Mouse (Mus musculus) neural tube, embryonic 12.5 days (tissue): ENCODE data around the gene Pard3. TPM values are rescaled to one million over a fixed set of nuclear protein-coding genes. Genes with fewer than 3 reads are reported as not detected.
A peak's percentile ranks its signal among the peaks of the same experiment; 100 is the strongest.

Source experiments
- ATAC-seq: fragments of 200-750 bp; cut with Nextera tagmentation; 2 replicates; pipeline ENCODE4 v1.8.0; 2017; ENCODE audit warnings: low read depth, mild to moderate bottlenecking, moderate TSS enrichment, moderate library complexity; ENCODE audit not compliant: low FRiP score
- H3K27ac ChIP-seq: fragments of 300-500 bp; sonication (generic); 2 replicates; pipeline ENCODE4 v1.5.1; 2016
- H3K27me3 ChIP-seq: fragments of 300-500 bp; sonication (generic); replicated peaks from 2 replicates; pipeline ENCODE4 v1.6.1; 2016; ENCODE audit warnings: mild to moderate bottlenecking
- H3K36me3 ChIP-seq: fragments of 300-500 bp; sonication (generic); 2 replicates; pipeline ENCODE4 v1.6.1; 2016; ENCODE audit warnings: mild to moderate bottlenecking
- H3K4me1 ChIP-seq: fragments of 300-500 bp; sonication (generic); 2 replicates; pipeline ENCODE4 v1.6.1; 2016
- H3K4me2 ChIP-seq: fragments of 300-500 bp; sonication (generic); replicated peaks from 2 replicates; pipeline ENCODE4 v1.6.1; 2016; ENCODE audit warnings: mild to moderate bottlenecking
- H3K4me3 ChIP-seq: fragments of 300-500 bp; sonication (generic); 2 replicates; pipeline ENCODE4 v1.5.1; 2016
- H3K9ac ChIP-seq: fragments of 300-500 bp; sonication (generic); 2 replicates; pipeline ENCODE4 v1.6.1; 2016; ENCODE audit warnings: mild to moderate bottlenecking
- H3K9me3 ChIP-seq: fragments of 300-500 bp; sonication (generic); 2 replicates; pipeline ENCODE4 v1.6.1; 2016; ENCODE audit warnings: mild to moderate bottlenecking
- WGBS: fragments of 180-500 bp; shearing (Covaris S2); methylation state at CpG from one replicate; pipeline ENCODE4 v1.1.7; 2016; 5-methylcytosine and 5-hydroxymethylcytosine counted together
- polyA plus RNA-seq: library from polyadenylated mRNA; unstranded; fragments of >200 nt; fragmentation: Nextera tagmentation; extraction: Ambion mirVana; gene quantifications from 2 replicates; pipeline ENCODE4 v1.2.1, GENCODE M21; 2016

Pard3 gene
- polyA plus RNA-seq, 1 experiment from 2014 or later, result 41.1 TPM

GRCm38 (mm10) chr8:127118373-127118861 lies 54.7 kb downstream of the Pard3 start:
- Histone ChIP-seq H3K9ac (no peak overlapping the region), H3K27me3 (no peaks in the 10 kb centered on the region), H3K27ac (no peak overlapping the region), H3K4me3 (no peak overlapping the region), H3K36me3 (no peaks in the 10 kb centered on the region), H3K4me1 (peaks cover 17% of the 10 kb centered on the region), H3K4me2 (no peak overlapping the region), H3K9me3 (no peaks in the 10 kb centered on the region)
- 86% methylated on average over 11 of the region's 11 CpGs for WGBS
- ATAC-seq, result no peak

- H3K9ac ChIP-seq, result no peak overlapping the region
- H3K4me2 ChIP-seq, result no peak overlapping the region
- ATAC-seq, result no peak
- H3K4me3 ChIP-seq, result no peak overlapping the region
- H3K9me3 ChIP-seq, result no peaks in the 10 kb centered on the region
- whole genome bisulfite sequencing, result 93% methylated on average over 3 of the region's 3 CpGs
- peaks cover 29% of the 10 kb centered on the region for H3K4me1 ChIP-seq
- H3K27ac ChIP-seq, result no peak overlapping the region
- H3K36me3 ChIP-seq, result no peaks in the 10 kb centered on the region
- no peaks in the 10 kb centered on the region for H3K27me3 ChIP-seq
Observed at GRCm38 (mm10) chr8:127123391-127123790, 59.7 kb downstream of the Pard3 start.

DNA sequence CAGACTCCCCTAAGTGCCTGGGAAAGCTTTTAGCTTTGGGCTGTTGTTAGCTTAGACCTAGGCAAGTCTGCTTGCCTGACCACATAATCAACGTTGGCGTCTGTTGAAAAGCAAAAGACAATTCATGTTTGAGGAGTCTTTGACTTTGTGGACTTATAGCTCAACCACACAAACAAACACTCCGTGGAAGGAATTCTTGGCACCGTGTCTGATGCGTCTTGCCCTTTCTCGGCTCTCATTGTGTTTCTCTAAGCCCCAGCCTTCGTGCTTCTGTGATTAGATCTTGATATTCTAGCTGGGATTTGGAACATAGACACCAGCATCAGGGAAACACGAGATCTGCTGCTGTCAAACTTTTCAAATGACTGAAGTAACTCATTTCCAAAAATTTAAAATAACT lies 61.1 kb downstream of the Pard3 start:
- Histone ChIP-seq H3K4me3 (no peak overlapping the region), H3K36me3 (no peaks in the 10 kb centered on the region), H3K4me2 (no peak overlapping the region), H3K27me3 (no peaks in the 10 kb centered on the region), H3K4me1 (peaks cover 24% of the 10 kb centered on the region), H3K27ac (no peak overlapping the region), H3K9ac (no peak overlapping the region), H3K9me3 (no peaks in the 10 kb centered on the region)
- WGBS, result 74% methylated on average over 8 of the region's 8 CpGs
- ATAC-seq, result no peak

- Histone ChIP-seq H3K4me3 (no peak overlapping the region), H3K27me3 (no peaks in the 10 kb centered on the region), H3K27ac (no peak overlapping the region), H3K4me1 (peaks cover 30% of the 10 kb centered on the region), H3K36me3 (no peaks in the 10 kb centered on the region), H3K9ac (no peak overlapping the region), H3K9me3 (no peaks in the 10 kb centered on the region), H3K4me2 (0 out of 2 replicates have a peak overlapping the region, but pooled peaks have one; percentile 3)
- WGBS, result 40% methylated on average over 11 of the region's 11 CpGs
- no peak for ATAC-seq
Observed at GRCm38 (mm10) chr8:127125686-127126683, 62.3 kb downstream of the Pard3 start.

GRCm38 (mm10) chr8:127128781-127129396 lies 65.2 kb downstream of the Pard3 start:
- 54% methylated on average over 8 of the region's 8 CpGs for WGBS
- Histone ChIP-seq H3K4me2 (no peak overlapping the region), H3K9ac (no peak overlapping the region), H3K4me3 (no peak overlapping the region), H3K27ac (no peak overlapping the region), H3K4me1 (peaks cover 30% of the 10 kb centered on the region), H3K36me3 (no peaks in the 10 kb centered on the region), H3K9me3 (no peaks in the 10 kb centered on the region), H3K27me3 (no peaks in the 10 kb centered on the region)
- no peak for ATAC-seq

GRCm38 (mm10) chr8:127134327-127134726 lies 70.6 kb downstream of the Pard3 start:
- H3K36me3 ChIP-seq, result no peaks in the 10 kb centered on the region
- H3K27me3 ChIP-seq, result no peaks in the 10 kb centered on the region
- ATAC-seq, result no peak
- H3K4me3 ChIP-seq, result no peak overlapping the region
- no peak overlapping the region for H3K27ac ChIP-seq
- H3K9me3 ChIP-seq, result no peaks in the 10 kb centered on the region
- H3K4me2 ChIP-seq, result no peak overlapping the region
- H3K9ac ChIP-seq, result no peak overlapping the region
- 46% methylated on average over 5 of the region's 5 CpGs for WGBS
- peaks cover 14% of the 10 kb centered on the region for H3K4me1 ChIP-seq

DNA sequence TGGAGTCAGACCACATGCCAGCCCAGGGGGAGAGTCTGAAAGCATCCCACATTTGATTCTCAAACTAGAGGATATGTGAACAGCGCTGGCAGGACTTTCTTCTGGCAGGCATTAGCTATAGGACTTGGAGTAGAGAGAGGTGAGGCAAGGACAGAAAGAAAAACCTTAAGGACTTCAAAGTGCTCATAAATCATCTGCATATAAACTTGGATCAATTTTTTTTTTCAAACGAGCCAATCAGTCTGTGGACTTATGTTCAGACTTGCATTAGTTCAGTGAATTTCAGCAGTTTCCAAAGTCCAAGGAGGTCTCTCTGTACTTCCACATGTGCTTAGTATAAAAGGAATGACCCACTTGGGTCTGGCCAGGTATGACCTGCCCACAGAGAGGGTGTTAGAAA lies 72.5 kb downstream of the Pard3 start:
- WGBS, result 84% methylated on average over 2 of the region's 2 CpGs
- H3K9me3 ChIP-seq, result no peaks in the 10 kb centered on the region
- H3K9ac ChIP-seq, result no peak overlapping the region
- ATAC-seq, result no peak
- H3K36me3 ChIP-seq, result no peaks in the 10 kb centered on the region
- peaks cover 6% of the 10 kb centered on the region for H3K4me1 ChIP-seq
- no peaks in the 10 kb centered on the region for H3K27me3 ChIP-seq
- H3K4me2 ChIP-seq, result no peak overlapping the region
- no peak overlapping the region for H3K27ac ChIP-seq
- no peak overlapping the region for H3K4me3 ChIP-seq

DNA sequence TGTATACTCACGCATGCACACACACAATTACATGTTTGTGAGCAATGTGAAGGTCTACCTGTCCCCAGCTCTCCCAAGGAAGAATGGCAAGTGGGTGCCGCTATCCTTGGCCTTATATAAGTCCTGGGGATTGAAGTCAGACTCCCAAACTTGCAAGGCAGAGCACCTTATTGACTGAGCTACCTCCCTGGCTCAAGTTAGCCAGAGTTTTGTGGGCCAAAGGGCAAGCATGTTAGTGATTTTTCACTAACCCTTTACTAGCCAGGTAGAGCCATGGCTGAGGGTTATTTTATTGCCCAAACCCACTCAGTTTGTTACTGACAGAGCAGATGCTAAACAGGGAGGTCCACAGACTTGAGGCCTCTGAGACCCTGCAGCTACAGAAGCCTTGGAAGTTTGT lies 73.1 kb downstream of the Pard3 start:
- 84% methylated on average over 2 of the region's 2 CpGs for WGBS
- Histone ChIP-seq H3K9me3 (no peaks in the 10 kb centered on the region), H3K27me3 (no peaks in the 10 kb centered on the region), H3K4me1 (peaks cover 6% of the 10 kb centered on the region), H3K4me2 (no peak overlapping the region), H3K36me3 (no peaks in the 10 kb centered on the region), H3K9ac (no peak overlapping the region), H3K27ac (no peak overlapping the region), H3K4me3 (no peak overlapping the region)
- ATAC-seq, result no peak

GRCm38 (mm10) chr8:127139154-127139553 lies 75.5 kb downstream of the Pard3 start:
- Histone ChIP-seq H3K4me1 (peaks cover 6% of the 10 kb centered on the region), H3K9ac (no peak overlapping the region), H3K4me2 (no peak overlapping the region), H3K9me3 (no peaks in the 10 kb centered on the region), H3K4me3 (no peak overlapping the region), H3K27me3 (no peaks in the 10 kb centered on the region), H3K36me3 (no peaks in the 10 kb centered on the region), H3K27ac (no peak overlapping the region)
- WGBS, result 53% methylated on average over 1 of the region's 1 CpGs
- ATAC-seq, result no peak

- Histone ChIP-seq H3K27me3 (no peaks in the 10 kb centered on the region), H3K9me3 (no peaks in the 10 kb centered on the region), H3K4me2 (no peak overlapping the region), H3K4me1 (peaks cover 3% of the 10 kb centered on the region; the same call in 1 of the 2 replicates), H3K9ac (no peak overlapping the region), H3K4me3 (no peak overlapping the region), H3K27ac (no peak overlapping the region), H3K36me3 (no peaks in the 10 kb centered on the region)
- ATAC-seq, result no peak
- WGBS, result 94% methylated on average over 2 of the region's 2 CpGs
Observed at GRCm38 (mm10) chr8:127140945-127141344, 77.3 kb downstream of the Pard3 start.

DNA sequence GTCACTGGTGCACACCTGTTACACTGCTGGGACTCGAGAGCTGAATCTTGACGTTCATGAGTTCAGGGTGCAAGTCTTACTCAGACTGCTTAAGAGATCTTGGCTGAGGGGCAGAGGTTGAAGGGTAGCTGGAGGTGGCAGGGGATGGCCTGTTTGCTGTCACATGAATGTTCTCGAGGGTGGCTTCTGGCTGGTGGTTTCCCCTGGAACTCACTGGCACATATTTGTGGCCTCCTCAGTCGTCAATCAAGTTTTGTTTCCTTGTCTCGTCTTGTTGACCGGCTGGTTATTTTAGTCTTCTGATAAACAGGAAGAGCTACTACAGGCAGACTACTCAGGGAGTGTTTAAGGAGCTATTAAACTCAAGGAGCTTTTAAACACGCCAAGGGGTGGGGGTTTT lies 79.9 kb downstream of the Pard3 start:
- Histone ChIP-seq H3K9me3 (no peaks in the 10 kb centered on the region), H3K27me3 (no peaks in the 10 kb centered on the region), H3K4me1 (peaks cover 2% of the 10 kb centered on the region; the same call in 1 of the 2 replicates), H3K36me3 (no peaks in the 10 kb centered on the region), H3K4me3 (no peak overlapping the region), H3K27ac (no peak overlapping the region), H3K9ac (no peak overlapping the region), H3K4me2 (no peak overlapping the region)
- 70% methylated on average over 7 of the region's 7 CpGs for WGBS
- no peak for ATAC-seq

GRCm38 (mm10) chr8:127144562-127144961 lies 80.9 kb downstream of the Pard3 start:
- Histone ChIP-seq H3K27ac (no peak overlapping the region), H3K36me3 (no peaks in the 10 kb centered on the region), H3K9ac (no peak overlapping the region), H3K4me2 (no peak overlapping the region), H3K4me1 (no peaks in the 10 kb centered on the region), H3K27me3 (no peaks in the 10 kb centered on the region), H3K9me3 (no peaks in the 10 kb centered on the region), H3K4me3 (no peak overlapping the region)
- no peak for ATAC-seq
- 69% methylated on average over 4 of the region's 4 CpGs for WGBS
